Mouse (Mus musculus) embryo, embryonic 11 days (tissue): Measurements from ENCODE around the gene Ly6g6c.

Experiments used
- DNase-seq: peaks from one replicate; pipeline ENCODE4 v3.0.0-alpha.2; 2015

The Ly6g6c gene

DNA sequence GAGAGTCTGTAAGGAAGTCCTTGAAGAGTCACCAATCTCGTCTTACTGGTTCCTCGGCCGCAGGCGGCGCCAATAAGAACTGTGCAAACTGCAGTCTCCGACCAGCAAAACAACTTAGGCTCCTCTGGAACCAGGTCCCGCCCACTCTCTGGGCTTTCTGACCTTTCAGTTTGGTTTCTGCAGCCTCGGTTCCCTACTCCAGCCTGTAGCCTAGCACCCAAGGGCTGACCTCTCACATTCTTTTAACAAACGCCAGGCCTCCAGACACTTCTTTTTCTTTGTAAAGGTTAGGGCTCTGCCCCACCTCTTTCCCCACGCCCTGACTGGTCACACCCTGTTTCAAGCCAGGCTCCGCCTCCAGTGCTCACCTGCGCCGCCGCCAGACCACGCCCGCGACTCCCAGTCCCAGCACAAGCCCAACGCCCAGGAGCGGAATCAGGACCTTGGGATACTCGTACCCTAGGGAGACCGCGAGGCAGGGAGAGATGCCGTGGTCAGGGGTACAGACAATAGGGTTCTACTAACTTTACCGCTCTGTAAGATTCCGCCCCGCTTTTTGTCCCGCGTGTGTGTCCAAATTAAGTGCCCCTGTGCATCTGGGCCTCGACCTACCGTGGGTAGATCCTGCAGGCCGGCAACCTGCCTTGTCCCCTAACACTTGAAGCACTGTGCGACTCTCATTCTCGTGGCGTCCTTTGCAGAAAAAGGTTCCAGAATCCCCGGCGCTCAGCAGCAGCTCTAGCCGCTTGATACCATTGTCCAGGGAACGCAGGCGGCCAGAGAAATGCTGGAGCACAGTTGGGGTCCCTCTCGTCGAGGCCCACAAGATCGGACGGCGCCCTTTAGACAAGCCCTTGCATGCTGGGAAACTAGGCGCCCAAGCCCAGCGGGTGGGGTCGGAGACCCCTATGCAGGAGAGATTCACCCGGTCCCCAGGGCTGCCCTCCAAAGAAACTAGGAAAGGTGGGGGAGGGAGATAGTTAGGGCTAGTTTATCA is at the start of gene Ly6g6c:
Gene Ly6g6c, plus strand, starts transcription at position 438 of the 997 bp plus-strand sequence.
- peak; percentile 77 for DNase-seq

DNA sequence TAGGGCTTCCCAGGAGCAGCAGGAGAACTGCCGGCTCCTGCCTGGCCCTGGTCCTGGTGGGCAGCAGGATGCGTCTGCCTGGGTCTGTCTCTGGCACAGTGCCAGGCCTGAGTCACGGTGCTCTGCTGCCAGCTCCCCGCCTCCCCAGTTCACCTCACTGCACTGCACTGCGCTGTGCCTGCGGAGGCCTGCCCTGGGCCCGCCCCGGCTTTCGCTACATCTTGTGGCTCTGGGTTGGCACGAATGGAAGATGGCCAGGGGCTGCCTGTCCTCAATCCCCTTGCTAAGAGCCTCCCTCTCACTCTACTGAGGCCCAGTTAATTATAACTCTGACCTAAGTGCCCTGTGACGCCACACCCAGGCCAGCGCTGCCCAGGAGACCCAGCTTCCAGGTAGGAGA is 48.8 kb upstream of the Ly6g6c start, which contains the start of gene Vwa7:
Gene Vwa7, plus strand, starts transcription at position 204 of the 400 bp plus-strand sequence.
- DNase-seq, result no peak

DNA sequence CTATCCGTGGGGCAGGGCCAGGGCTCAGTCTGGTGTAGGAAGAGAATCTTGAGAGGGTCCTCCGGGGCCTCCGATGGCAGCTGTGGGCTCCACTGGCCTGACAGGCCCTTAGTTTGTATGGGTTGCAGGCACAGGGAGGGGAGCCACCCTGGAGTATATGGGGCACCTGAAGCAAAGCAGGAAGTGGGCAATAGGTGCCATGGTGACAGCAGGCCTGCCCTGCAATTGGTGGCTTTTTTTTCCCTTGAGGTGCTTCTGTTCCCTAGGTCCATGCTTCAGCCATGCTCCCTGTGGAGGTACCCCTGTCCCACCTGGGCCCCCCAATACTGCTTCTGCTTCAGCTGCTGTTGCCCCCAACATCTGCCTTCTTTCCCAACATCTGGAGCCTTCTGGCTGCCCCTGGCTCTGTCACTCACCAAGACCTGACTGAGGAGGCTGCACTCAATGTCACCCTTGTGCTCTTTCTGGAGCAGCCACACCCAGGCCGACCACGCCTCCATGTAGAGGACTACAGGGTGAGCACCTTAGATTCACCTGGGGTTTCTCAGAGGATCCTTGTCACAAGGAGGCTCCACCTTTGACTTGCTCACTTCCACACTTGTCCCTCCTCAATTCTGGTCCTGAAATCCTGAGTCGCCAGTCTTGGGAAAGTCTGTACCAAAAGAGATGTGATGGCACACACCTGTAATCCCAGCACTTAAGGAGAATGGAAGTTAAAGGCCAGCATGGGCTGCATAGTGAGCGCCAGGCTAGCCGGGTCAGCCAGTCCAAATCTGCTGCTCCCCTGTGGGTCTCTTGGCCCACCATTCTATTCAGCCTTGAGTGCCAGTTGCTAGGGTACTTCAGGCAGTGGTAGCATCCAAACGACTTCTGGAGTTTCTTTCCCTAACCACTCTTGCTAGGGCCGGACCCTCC is 48.1 kb upstream of the Ly6g6c start:
- no peak for DNase-seq

DNA sequence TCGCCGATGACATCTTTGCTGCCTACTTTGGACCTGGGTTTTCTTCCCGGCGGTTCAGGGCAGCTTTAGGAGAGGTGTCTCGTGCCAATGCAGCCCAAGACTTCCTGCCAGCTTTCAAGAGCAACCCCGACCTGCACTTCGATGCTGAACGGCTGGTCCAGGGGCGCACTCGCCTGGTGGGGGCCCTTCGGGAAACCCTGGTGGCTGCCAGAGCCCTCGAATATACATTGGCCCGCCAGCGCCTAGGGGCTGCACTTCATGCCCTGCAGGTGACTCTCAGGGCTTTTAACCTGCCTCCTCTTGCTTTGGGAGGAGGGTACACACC is 47.5 kb upstream of the Ly6g6c start:
- no peak for DNase-seq

DNA sequence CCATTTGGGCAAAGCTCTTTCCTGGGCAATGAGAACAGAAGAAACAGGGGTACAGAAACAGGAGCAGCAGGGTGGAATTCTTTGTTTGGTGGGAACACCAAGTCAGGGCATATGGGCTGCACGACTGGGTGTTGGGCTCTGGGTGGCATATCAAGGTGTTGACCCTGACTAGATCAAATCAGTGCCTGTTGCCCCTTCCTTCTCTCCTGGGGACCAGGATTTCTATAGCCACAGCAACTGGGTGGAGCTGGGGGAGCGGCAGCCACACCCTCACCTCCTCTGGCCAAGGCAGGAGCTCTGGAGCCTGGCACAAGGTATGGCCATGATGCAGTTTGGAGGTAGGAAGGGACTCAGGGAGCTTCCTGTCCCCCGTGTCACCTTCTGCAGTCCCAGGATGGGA is 47.0 kb upstream of the Ly6g6c start:
- DNase-seq, result no peak

DNA sequence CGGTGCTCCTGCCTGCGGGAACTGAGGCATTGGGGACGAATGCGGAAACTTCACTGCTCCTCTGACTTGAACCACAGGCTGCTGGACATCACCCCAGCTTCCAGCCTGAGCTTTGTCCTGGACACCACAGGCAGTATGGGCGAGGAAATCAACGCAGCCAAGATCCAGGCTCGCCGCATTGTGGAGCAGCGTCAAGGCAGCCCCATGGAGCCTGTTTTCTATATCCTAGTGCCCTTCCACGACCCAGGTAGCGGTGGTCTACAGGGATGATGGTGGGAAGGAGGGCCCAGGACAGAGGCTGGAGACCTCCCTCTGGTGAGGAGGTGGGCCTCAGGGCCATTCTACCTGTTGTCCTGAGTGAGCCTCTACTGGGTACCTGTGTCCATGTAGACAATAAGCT is 45.3 kb upstream of the Ly6g6c start:
- no peak for DNase-seq

DNA sequence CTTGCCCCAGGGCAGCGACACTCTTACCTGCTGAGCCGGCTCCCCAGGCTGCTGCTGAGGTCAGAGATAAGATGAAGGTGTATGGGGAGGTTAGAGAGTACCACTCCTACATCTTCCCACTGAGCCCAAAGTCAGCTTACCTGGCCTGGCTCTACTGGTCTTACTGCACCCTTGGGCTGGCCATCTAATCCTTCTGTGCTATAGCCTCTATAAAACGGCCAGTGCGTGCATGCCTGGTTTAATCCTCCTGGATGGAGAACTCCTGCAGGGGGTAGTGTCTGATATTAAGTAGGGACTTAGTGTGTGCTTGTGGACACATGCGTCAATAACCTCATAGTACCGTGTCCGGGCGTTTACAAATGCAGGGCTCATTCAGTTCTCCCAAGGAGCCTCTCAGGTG is 44.6 kb upstream of the Ly6g6c start:
- DNase-seq, result no peak

DNA sequence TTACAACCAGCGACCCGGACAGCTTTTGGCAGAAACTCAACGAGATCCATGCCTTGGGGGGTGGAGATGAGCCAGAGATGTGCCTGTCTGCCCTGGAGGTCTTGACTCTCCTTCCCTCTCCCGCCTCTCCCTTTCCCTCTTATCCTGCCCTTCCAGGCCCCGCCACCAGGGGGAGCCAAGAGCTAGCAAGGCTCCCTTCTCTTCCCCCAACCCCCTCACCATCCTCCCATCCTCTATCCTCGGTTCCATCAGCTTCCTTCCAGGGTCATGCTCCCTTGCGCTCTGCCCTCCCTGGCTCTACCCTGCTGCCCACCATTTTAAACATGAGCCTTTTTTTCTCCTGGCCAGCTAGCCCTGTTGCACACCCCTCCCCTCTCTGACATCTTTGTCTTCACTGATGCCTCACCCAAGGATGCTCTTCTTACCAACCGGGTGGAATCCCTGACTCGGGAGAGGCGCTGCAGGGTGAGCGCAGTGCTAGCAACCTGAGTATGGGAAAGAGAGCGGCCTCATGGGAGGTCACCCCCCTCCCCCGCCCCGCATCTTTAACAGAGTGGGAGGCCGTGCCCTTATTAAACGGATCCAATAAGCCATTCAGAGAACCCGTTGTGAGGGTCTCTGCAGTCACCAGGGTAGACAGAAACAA is 43.9 kb upstream of the Ly6g6c start:
- peak; percentile 88 for DNase-seq

DNA sequence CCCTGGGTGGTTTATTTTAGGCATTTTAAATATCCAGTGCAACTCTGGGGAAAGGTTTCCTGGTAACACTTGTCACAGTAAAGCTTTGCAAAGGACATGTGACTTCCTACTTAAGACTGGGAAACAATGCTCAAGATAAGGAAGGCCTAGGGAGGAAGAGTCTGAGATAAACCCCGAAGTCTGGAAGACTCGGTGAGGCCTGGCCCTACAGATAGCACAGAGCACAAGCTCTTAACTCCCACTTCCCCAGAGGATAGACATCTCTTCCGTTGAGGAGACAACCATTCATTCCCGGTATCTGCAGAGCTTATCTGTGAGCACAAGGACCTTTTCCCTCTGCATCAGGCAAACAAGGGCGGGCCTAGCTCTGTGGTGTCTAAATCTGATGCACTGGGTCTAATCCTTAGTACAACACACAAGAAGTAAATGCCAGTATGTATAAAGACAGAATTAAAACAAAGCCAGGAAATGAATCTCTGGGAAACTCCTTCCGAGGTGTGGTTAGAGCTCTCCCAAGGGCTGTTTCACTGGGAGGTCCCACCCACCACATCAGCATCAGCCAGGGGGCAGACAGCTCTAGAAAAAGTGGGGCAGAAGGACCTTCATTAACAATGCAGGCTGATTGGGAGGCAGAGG is 43.2 kb upstream of the Ly6g6c start:
- no peak for DNase-seq

DNA sequence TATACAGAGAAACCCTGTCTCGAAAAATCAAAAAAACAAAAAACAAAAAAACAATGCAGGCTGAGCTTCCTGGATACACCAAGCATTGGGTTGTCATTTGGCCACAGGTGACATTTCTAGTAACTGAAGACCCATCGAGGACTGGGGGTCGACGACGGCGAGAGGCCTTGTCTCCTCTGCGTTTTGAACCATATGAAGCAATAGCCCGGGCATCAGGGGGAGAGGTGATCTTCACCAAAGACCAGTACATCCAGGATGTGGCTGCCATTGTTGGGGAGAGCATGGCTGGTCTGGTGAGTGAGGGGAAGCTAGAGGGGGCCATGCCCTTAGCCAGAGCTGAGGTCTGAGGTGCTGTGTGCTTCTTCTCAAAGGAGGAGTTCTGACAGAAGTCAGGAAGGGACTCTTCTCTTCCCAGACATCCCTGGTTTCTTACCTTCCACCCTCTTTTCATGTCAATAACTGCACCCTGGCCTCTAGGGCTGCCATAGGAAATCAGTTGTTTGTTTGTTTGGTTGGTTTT is 42.6 kb upstream of the Ly6g6c start:
- no peak for DNase-seq

DNA sequence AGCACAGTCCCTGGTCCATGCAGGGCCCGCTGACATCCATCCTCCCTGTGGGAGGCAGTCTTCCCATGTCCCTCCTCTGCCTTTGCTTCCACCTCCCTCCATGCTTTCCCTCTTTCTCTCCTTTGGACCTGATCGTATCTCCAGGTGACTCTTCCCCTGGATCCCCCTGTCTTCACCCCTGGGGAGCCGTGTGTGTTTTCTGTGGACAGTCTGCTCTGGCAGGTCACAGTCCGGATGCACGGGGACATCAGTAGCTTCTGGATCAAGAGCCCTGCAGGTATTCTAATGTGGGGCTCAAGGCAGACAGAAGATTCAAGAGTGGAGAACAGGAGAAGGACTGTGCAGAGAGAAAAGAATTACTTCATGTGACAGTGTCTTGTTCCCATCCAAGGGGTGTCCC is 42.0 kb upstream of the Ly6g6c start:
- DNase-seq, result no peak

DNA sequence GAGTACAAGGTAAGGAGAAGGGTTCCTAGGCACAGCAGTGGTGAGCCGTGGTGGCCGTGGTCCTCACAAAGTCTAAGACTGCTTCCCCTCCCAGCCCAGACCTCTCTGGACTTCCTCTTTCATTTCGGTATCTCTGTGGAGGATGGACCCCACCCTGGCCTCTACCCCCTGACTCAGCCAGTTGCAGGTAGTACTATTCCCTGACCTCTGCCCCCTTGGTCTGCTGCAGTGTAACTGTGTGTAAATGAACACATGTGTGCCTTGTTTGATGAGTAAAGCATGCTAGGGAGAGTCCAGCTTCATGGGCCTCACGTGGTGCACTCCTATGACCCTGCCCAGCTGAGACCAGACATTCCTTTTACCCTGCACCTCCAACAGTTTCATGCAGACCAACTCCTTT is 41.4 kb upstream of the Ly6g6c start:
- DNase-seq, result no peak

DNA sequence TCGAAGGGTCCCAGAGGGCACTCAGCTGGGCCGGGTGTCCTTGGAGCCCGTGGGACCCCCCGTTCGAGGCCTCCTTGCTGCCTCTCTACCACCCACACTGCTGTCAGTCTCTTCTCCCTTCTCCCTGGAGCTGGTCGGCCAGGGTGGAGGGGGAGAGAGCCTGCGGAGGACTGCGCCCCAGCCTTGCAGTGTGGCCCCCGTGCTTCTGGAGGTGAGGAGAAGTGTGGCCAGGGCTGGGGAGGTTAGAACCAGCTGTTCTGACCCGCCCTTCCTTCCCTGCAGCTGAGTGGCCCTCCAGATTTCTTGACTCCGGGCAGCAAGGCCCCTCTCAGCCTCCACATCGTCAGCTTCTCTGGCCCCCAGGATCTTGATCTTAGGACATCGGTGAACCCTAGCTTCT is 40.9 kb upstream of the Ly6g6c start:
- DNase-seq, result no peak

DNA sequence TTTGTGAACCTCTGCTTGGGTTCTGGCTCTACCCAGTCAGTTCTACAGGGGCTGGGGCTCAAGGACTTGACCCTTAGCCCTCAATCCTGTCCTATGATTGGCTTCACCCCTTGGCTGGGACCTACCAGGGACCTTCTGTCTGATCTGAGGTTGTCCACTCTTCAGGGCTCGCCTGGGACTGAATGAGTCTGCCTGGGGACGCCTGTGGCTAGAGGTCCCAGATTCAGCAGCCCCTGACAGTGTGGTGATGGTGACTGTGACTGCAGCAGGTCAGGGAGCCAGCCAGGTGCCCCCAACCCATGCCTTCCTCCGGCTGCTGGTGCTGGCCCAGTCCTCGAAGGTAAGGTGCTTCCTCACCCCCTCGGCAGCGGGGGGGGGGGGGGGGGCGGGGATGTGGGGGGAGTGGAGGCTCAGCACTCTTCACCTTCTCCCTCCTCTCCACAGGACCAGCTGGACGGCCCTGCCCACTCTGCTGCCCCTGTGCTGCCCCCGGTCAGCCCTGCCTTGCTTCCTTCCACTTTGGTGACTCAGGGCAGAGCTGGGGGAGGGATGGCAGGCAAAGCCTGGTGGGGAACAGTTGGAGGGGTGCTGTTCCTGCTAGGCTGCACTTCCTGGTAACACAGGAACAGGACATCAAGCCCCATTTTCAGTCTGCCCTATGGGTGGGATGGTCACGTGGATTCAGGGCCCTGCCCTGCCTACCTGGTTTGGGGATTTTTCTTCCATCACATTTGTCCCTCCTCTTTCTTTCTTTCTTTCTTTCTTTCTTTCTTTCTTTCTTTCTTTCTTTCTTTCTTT is 40.3 kb upstream of the Ly6g6c start:
- no peak for DNase-seq

DNA sequence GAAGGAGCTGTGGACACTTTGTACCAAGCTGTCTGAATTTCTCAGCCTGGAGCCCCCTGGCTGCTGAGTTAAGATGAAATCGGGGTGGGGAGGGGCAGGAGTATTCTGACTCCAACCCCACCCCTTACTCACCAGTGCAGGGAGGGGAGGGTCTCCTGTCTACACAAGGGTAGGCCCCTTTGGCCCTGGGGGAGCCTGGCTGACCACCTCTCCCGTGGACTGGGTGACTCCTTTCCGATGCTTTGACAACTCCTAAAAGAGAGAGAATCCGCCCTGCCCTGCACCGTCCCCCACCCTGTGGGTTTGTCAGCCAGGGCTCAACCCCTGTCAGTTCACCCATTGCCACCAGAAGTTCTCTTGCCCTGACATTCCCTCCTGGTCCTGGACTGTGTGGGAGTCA is 39.0 kb upstream of the Ly6g6c start:
- no peak for DNase-seq

DNA sequence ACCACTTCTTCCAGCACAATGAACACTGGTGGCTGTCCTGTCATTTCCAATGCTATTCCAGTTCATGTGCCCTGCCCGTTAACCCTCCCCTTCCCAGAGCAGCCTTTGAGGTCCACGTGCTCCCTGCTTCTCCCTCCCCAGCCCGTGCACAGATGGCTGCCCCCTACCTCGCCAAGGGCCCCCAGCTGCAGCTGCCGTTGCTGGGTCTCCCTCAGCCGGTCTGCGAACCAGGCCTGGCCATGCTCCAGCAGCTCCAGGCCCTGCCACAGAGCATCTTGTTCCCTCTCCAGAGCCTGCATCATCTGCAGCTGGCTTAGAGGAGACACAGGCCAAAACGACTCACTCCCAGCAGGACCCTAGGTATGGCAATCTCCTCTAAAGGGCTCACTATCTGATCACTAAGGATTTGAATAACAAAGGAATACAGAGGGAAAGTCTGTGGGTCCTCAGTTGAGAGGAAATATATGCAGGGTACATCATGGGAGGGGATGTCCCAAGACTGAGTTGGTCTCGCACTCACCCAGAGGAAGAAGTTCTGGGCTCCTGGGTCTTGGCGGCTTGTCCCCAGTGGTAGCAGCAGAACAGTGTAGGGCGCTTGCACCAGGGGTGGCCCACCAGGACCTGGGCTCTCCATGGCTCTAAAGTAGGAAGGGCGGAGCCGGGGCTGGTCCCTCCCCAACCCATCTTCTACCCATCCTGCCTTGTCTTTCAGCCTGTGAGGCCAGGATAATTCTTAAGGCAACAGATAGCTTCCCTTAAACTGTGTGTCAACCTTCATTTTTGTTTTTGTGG is 37.7 kb upstream of the Ly6g6c start, which contains the start of gene Sapcd1:
Gene Sapcd1, minus strand, starts transcription at position 740 of the 792 bp plus-strand sequence.
- DNase-seq, result peak; percentile 44

DNA sequence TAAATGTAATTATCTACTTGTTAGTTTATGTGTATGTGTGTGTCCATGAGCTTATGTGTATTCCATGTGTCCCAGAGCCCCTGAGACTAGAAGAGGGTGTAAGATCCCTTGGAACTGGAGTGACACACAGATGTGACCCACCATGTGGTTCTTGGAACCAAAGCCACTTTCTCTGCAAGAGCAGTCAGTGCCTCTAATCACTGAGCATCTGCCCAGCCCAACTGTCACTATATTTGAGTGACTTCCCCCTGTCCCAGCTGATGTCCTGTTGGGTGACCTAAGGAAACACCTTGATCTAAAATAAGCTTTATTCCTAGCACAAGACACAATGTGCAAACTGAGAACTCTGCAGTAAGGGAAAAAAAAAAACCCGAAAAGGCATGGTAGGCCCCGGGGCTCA is 36.9 kb upstream of the Ly6g6c start:
- DNase-seq, result no peak

DNA sequence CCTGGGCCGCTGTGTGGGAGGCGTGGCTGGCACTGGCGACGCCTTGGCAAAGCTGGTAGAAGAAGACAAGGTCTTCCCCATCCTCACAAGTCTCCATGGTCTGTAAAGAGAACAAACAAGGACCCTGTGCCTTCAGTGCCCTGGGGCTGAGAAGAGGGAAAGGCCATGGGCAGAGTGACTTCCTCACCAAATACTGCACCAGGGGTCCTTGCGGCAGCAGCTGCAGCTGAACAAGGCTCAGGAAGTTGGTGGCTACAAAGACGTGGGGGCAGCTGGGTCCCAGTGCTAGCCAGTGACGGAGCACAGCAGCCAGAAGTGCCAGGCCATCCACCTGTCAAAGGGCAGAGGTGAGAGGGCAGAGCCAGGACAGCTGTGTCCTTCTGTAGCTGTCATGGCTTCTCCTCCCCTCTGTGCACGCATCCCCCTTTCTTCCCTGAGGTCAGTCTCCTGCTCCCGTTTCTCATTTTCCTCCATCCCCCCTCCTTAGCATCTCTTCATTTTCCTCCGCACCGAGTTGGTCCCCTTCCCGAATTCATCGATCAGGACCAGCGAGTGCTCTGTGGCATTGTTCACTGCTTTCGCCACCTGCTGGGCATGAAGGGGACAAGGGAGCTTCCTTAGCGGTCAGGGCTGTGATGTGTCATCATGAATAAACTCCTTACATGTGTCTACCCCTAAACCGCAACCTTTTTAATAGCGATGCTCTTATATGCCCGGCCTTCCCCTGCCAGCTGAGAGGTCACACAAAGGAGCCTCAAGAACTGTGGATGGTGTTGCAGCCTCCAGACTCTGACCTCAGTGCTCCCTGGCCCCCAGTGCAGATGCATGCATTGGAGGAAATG is 35.3 kb upstream of the Ly6g6c start:
- DNase-seq, result peak; percentile 66

DNA sequence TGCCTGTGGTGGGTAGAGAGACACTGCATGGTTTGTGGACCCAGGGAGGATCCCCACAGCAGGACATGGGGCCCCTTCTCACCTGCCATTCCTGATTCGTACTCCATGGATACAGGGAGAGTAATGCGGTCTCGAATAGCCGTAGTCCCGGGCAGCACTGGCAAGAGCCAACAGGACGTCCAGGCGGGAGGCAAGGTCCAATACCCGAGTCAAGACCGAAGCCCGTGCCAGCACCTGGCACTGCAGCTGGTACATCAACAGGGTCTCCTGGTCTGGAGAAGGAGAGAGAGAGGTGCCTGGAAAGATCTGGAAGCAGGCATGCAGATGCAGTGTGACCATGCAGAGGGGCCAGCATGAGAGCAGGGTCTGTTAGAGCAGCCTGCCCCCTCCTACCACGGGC is 33.9 kb upstream of the Ly6g6c start:
- DNase-seq, result no peak

DNA sequence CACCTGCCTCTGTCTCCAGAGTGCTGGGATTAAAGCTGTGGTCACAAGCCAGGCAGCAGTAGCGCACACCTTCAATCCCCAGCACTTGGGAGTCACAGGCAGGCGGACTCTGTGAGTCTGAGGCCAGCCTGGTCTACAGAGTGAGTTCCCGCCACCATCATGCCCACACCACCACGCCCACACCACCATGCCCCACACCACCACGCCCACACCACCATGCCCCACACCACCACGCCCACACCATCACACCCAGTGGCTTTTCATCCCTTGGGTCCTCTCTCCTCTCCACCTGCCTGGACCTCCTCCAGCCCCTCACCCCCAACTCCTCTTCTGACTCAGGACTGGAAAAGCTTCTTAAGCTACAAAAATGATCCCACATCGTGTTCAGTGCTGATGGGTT is 33.3 kb upstream of the Ly6g6c start:
- no peak for DNase-seq
